Mouse (Mus musculus): ENCODE results near the gene Sclt1. TPM values are rescaled to one million over a fixed set of nuclear protein-coding genes. Genes with fewer than 3 reads are reported as not detected.
A peak's percentile ranks its signal among the peaks of the same experiment; 100 is the strongest.

The Sclt1 gene
- polyA plus RNA-seq, 1 experiment from 2014 or later: 23.9 TPM

GRCm38 (mm10) chr3:41591651-41592170 lies 150.6 kb downstream of the Sclt1 start:
- ATAC-seq: no peak
- Histone ChIP-seq H3K27ac (no peak overlapping the region), H3K9me3 (no peaks in the 10 kb centered on the region), H3K4me3 (replicated peaks) (no peak overlapping the region), H3K27me3 (no peaks in the 10 kb centered on the region), H3K9ac (replicated peaks) (no peak overlapping the region), H3K4me2 (replicated peaks) (no peak overlapping the region), H3K36me3 (peaks cover 66% of the 10 kb centered on the region), H3K4me1 (replicated peaks) (no peaks in the 10 kb centered on the region)
- WGBS: 94% methylated on average over 14 of the region's 14 CpGs

GRCm38 (mm10) chr3:41590695-41591559 lies 151.4 kb downstream of the Sclt1 start:
- no peaks in the 10 kb centered on the region for H3K27me3 ChIP-seq
- ATAC-seq: no peak
- no peaks in the 10 kb centered on the region for H3K4me1 ChIP-seq (replicated peaks)
- H3K27ac ChIP-seq: no peak overlapping the region
- no peak overlapping the region for H3K4me3 ChIP-seq (replicated peaks)
- no peak overlapping the region for H3K9ac ChIP-seq (replicated peaks)
- no peaks in the 10 kb centered on the region for H3K9me3 ChIP-seq
- H3K36me3 ChIP-seq: peaks cover 60% of the 10 kb centered on the region
- 93% methylated on average over 20 of the region's 20 CpGs for WGBS
- H3K4me2 ChIP-seq (replicated peaks): no peak overlapping the region

- 97% methylated on average over 4 of the region's 4 CpGs for WGBS
These were observed 152.3 kb downstream of the Sclt1 start for GRCm38 (mm10) chr3:41589988-41590387.

GRCm38 (mm10) chr3:41589246-41589914 lies 152.9 kb downstream of the Sclt1 start:
- no peak for ATAC-seq
- no peak overlapping the region for H3K4me3 ChIP-seq (replicated peaks)
- H3K9ac ChIP-seq (replicated peaks): no peak overlapping the region
- WGBS: 90% methylated on average over 19 of the region's 19 CpGs
- no peaks in the 10 kb centered on the region for H3K27me3 ChIP-seq
- no peaks in the 10 kb centered on the region for H3K9me3 ChIP-seq
- H3K27ac ChIP-seq: no peak overlapping the region
- H3K4me2 ChIP-seq (replicated peaks): no peak overlapping the region
- no peaks in the 10 kb centered on the region for H3K4me1 ChIP-seq (replicated peaks)
- H3K36me3 ChIP-seq: peaks cover 47% of the 10 kb centered on the region

More at GRCm38 (mm10) chr3:41589988-41590387, 152.3 kb downstream of the Sclt1 start:
- Histone ChIP-seq H3K4me1 (replicated peaks) (no peaks in the 10 kb centered on the region), H3K4me2 (replicated peaks) (no peak overlapping the region), H3K4me3 (replicated peaks) (no peak overlapping the region), H3K27ac (no peak overlapping the region), H3K9ac (replicated peaks) (no peak overlapping the region), H3K9me3 (no peaks in the 10 kb centered on the region), H3K27me3 (no peaks in the 10 kb centered on the region), H3K36me3 (peaks cover 53% of the 10 kb centered on the region)
- no peak for ATAC-seq

- 75% methylated on average over 8 of the region's 8 CpGs for WGBS
- peaks cover 4% of the 10 kb centered on the region; the same call in 1 of the 2 replicates for H3K4me1 ChIP-seq (replicated peaks)
- H3K9ac ChIP-seq (replicated peaks): no peak overlapping the region
- H3K4me2 ChIP-seq (replicated peaks): no peak overlapping the region
- no peak overlapping the region for H3K27ac ChIP-seq
- no peaks in the 10 kb centered on the region for H3K27me3 ChIP-seq
- H3K4me3 ChIP-seq (replicated peaks): no peak overlapping the region
- H3K36me3 ChIP-seq: peaks cover 38% of the 10 kb centered on the region
- no peaks in the 10 kb centered on the region for H3K9me3 ChIP-seq
- ATAC-seq: no peak
These were observed 153.8 kb downstream of the Sclt1 start for GRCm38 (mm10) chr3:41588495-41588894.

- Histone ChIP-seq H3K36me3 (peaks cover 36% of the 10 kb centered on the region), H3K4me2 (replicated peaks) (no peak overlapping the region), H3K4me3 (replicated peaks) (no peak overlapping the region), H3K4me1 (replicated peaks) (peaks cover 5% of the 10 kb centered on the region; the same call in 1 of the 2 replicates), H3K27ac (no peak overlapping the region), H3K27me3 (no peaks in the 10 kb centered on the region), H3K9me3 (no peaks in the 10 kb centered on the region), H3K9ac (replicated peaks) (no peak overlapping the region)
- WGBS: 72% methylated on average over 6 of the region's 6 CpGs
- ATAC-seq: no peak
These were observed 154.7 kb downstream of the Sclt1 start for GRCm38 (mm10) chr3:41587588-41587987.

- H3K4me3 ChIP-seq (replicated peaks): no peak overlapping the region
- no peaks in the 10 kb centered on the region for H3K27me3 ChIP-seq
- H3K4me1 ChIP-seq (replicated peaks): peaks cover 8% of the 10 kb centered on the region
- H3K9ac ChIP-seq (replicated peaks): no peak overlapping the region
- H3K9me3 ChIP-seq: no peaks in the 10 kb centered on the region
- H3K27ac ChIP-seq: no peak overlapping the region
- no peak for ATAC-seq
- no peak overlapping the region for H3K4me2 ChIP-seq (replicated peaks)
- peaks cover 30% of the 10 kb centered on the region for H3K36me3 ChIP-seq
- 88% methylated on average over 7 of the region's 7 CpGs for WGBS
These were observed 155.4 kb downstream of the Sclt1 start for GRCm38 (mm10) chr3:41586917-41587316.

GRCm38 (mm10) chr3:41586330-41586729 lies 156.0 kb downstream of the Sclt1 start:
- Histone ChIP-seq H3K4me2 (replicated peaks) (no peak overlapping the region), H3K36me3 (peaks cover 25% of the 10 kb centered on the region), H3K9me3 (no peaks in the 10 kb centered on the region), H3K4me1 (replicated peaks) (peaks cover 13% of the 10 kb centered on the region), H3K27me3 (no peaks in the 10 kb centered on the region), H3K27ac (no peak overlapping the region), H3K9ac (replicated peaks) (no peak overlapping the region), H3K4me3 (replicated peaks) (no peak overlapping the region)
- no peak for ATAC-seq
- 89% methylated on average over 6 of the region's 6 CpGs for WGBS

- Histone ChIP-seq H3K9ac (replicated peaks) (no peak overlapping the region), H3K4me1 (replicated peaks) (peaks cover 21% of the 10 kb centered on the region), H3K9me3 (no peaks in the 10 kb centered on the region), H3K36me3 (peaks cover 17% of the 10 kb centered on the region), H3K4me3 (replicated peaks) (no peak overlapping the region), H3K27ac (no peak overlapping the region), H3K27me3 (no peaks in the 10 kb centered on the region), H3K4me2 (replicated peaks) (no peak overlapping the region)
- WGBS: 85% methylated on average over 5 of the region's 5 CpGs
- ATAC-seq: no peak
These were observed 156.8 kb downstream of the Sclt1 start for GRCm38 (mm10) chr3:41585548-41585947.

- ATAC-seq: peak; percentile 32
- no peak overlapping the region for H3K4me3 ChIP-seq (replicated peaks)
- H3K9ac ChIP-seq (replicated peaks): no peak overlapping the region
- no peak overlapping the region for H3K27ac ChIP-seq
- H3K4me2 ChIP-seq (replicated peaks): no peak overlapping the region
- peaks cover 32% of the 10 kb centered on the region for H3K4me1 ChIP-seq (replicated peaks)
- no peaks in the 10 kb centered on the region for H3K9me3 ChIP-seq
- H3K36me3 ChIP-seq: no peaks in the 10 kb centered on the region
- WGBS: 68% methylated on average over 4 of the region's 4 CpGs
- H3K27me3 ChIP-seq: no peaks in the 10 kb centered on the region
These were observed 158.7 kb downstream of the Sclt1 start for GRCm38 (mm10) chr3:41583621-41584020.

- peaks cover 32% of the 10 kb centered on the region for H3K4me1 ChIP-seq (replicated peaks)
- no peak overlapping the region for H3K4me3 ChIP-seq (replicated peaks)
- no peak overlapping the region for H3K27ac ChIP-seq
- H3K4me2 ChIP-seq (replicated peaks): no peak overlapping the region
- 87% methylated on average over 14 of the region's 14 CpGs for WGBS
- ATAC-seq: peak; percentile 21; the same call in 1 of the 2 replicates
- H3K9me3 ChIP-seq: no peaks in the 10 kb centered on the region
- no peaks in the 10 kb centered on the region for H3K36me3 ChIP-seq
- no peak overlapping the region for H3K9ac ChIP-seq (replicated peaks)
- no peaks in the 10 kb centered on the region for H3K27me3 ChIP-seq
These were observed 159.2 kb downstream of the Sclt1 start for GRCm38 (mm10) chr3:41583092-41583491.

- H3K4me2 ChIP-seq (replicated peaks): no peak overlapping the region
- no peaks in the 10 kb centered on the region for H3K9me3 ChIP-seq
- WGBS: 83% methylated on average over 7 of the region's 7 CpGs
- no peak overlapping the region for H3K9ac ChIP-seq (replicated peaks)
- H3K4me1 ChIP-seq (replicated peaks): peaks cover 32% of the 10 kb centered on the region
- no peak overlapping the region for H3K27ac ChIP-seq
- no peaks in the 10 kb centered on the region for H3K27me3 ChIP-seq
- no peak overlapping the region for H3K4me3 ChIP-seq (replicated peaks)
- H3K36me3 ChIP-seq: no peaks in the 10 kb centered on the region
- ATAC-seq: no peak
These were observed 160.1 kb downstream of the Sclt1 start for GRCm38 (mm10) chr3:41582256-41582655.
